17 mouse cellular contexts compared by ENCODE assay signal in the genomic region with DNA sequence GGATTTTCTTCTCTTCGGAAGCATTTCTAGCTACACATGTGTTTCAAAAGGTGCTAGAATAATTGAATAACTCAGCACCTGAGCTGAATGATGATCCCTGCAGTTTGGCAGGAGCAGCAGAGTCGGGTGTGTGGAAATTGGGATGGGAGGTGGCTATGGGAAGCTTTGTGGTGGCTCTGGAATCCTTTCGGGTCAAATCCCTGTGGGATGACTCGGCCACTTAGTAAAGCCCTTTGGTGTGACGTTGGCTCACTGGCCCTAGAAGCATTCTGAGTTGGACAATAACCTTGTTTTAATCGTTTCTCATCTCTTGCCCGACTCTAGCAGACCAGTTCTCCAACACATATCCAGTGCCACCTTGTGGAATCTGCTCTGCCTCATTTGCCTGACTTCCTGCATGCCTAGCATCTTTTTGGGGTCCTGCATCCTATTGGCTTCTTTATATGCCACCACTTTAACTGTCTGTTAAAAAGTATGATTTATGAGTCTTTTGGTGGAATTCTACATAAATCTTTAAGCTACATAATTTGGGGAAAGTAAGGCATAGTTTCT.
DNase-seq lines count a peak whose midpoint lies in the region; ATAC-seq and TF ChIP-seq lines count a peak whose summit lies in the region.
"Had no signal": no experiment of that assay in that cellular context is flagged by ENCODE, and none has a peak within 500 bp of the region (broad histone marks: within the 10 kb centered on the region; RNA-seq: fewer than 3 reads in every experiment).

No protein-coding gene starts in this region.

- H3K4me1 ChIP-seq in forebrain, embryonic 15.5 days, result no peaks in the 10 kb centered on the region
- peaks cover 8% of the 10 kb centered on the region; the same call in 1 of the 2 replicates for H3K4me1 ChIP-seq in forebrain, embryonic 12.5 days
- H3K4me1 ChIP-seq in kidney, postnatal 0 days (replicated peaks; ENCODE audit: insufficient read depth, low read length), result no peaks in the 10 kb centered on the region
- no peaks in the 10 kb centered on the region for H3K4me1 ChIP-seq in CH12.LX (ENCODE audit: control insufficient read depth in 1 of 2, insufficient read depth in 2 of 2)
- peaks cover 7% of the 10 kb centered on the region for H3K4me1 ChIP-seq in cortical plate, adult 2 months (ENCODE audit: control insufficient read depth, insufficient read depth, low read length)
- H3K4me1 ChIP-seq: liver, embryonic 13.5 days had no signal

- dilution Hi-C loops in CH12.LX (cut with MboI; ENCODE audit: extremely low pct_ligation_motif_present, extremely low pct_unique_long_range_greater_than_20kb, low sequenced_read_pairs), result no loop called here

- peak overlapping the region; percentile 17; the same call in 1 of the 2 replicates for H3K27ac ChIP-seq in forebrain, embryonic 15.5 days (replicated peaks)
- no peak overlapping the region for H3K27ac ChIP-seq in forebrain, embryonic 12.5 days
- H3K27ac ChIP-seq in kidney, postnatal 0 days, result no peak overlapping the region
- H3K27ac ChIP-seq in CH12.LX (ENCODE audit: insufficient read depth, low read depth), result no peak overlapping the region
- peak overlapping the region; percentile 43; the same call in 1 of the 2 replicates for H3K27ac ChIP-seq in cortical plate, adult 2 months (ENCODE audit: insufficient read depth, low read length)
- H3K27ac ChIP-seq: hindbrain, embryonic 15.5 days; kidney, embryonic 15.5 days; liver, embryonic 13.5 days; neural tube, embryonic 15.5 days had no signal

- no peak for TF ChIP-seq EP300 in CH12.LX (IDR thresholded peaks at IDR 0.05; ENCODE audit: low read length)

- peak; percentile 53 for TF ChIP-seq CTCF in kidney, postnatal 0 days (IDR thresholded peaks at IDR 0.05; ENCODE audit: low read depth)
- TF ChIP-seq CTCF in CH12.LX (conservative IDR thresholded peaks at IDR 0.05 in 1 of 2, IDR thresholded peaks at IDR 0.05 in 1 of 2; ENCODE audit: low read depth in 2 of 2, low read length in 2 of 2), result 0 out of 4 replicates have a peak, but pooled peaks of 1 of the 2 experiments have one; percentile 8
- 0 out of 2 replicates have a peak, but pooled peaks have one; percentile 41 for TF ChIP-seq CTCF in cortical plate, adult 2 months (IDR thresholded peaks at IDR 0.05; ENCODE audit: extremely low read depth, insufficient read depth, low read length)

- no peak for TF ChIP-seq POLR2A in CH12.LX (IDR thresholded peaks at IDR 0.05; ENCODE audit: low read depth, low read length)
- no peak for TF ChIP-seq POLR2A in cortical plate, adult 2 months (IDR thresholded peaks at IDR 0.05; ENCODE audit: extremely low read depth, insufficient read depth, low read length)

- no peaks in the 10 kb centered on the region for H3K9me3 ChIP-seq in forebrain, embryonic 15.5 days
- no peaks in the 10 kb centered on the region for H3K9me3 ChIP-seq in forebrain, embryonic 12.5 days
- no peaks in the 10 kb centered on the region for H3K9me3 ChIP-seq in kidney, postnatal 0 days (replicated peaks; ENCODE audit: low read length)
- no peaks in the 10 kb centered on the region for H3K9me3 ChIP-seq in CH12.LX (replicated peaks; ENCODE audit: low read length)
- H3K9me3 ChIP-seq: hindbrain, embryonic 15.5 days; kidney, embryonic 15.5 days; liver, embryonic 13.5 days; neural tube, embryonic 15.5 days had no signal

- H3K4me2 ChIP-seq in forebrain, embryonic 15.5 days (replicated peaks), result no peak overlapping the region
- no peak overlapping the region for H3K4me2 ChIP-seq in forebrain, embryonic 12.5 days
- H3K4me2 ChIP-seq in kidney, postnatal 0 days (ENCODE audit: low read length), result no peak overlapping the region
- H3K4me2 ChIP-seq in CH12.LX (ENCODE audit: insufficient read depth, low read depth, poor library complexity, severe bottlenecking), result no peak overlapping the region
- H3K4me2 ChIP-seq: hindbrain, embryonic 15.5 days; kidney, embryonic 15.5 days; liver, embryonic 13.5 days; neural tube, embryonic 15.5 days had no signal

- 61% methylated on average over 7 of the region's 7 CpGs for WGBS in forebrain, embryonic 15.5 days
- 62% methylated on average over 7 of the region's 7 CpGs for WGBS in forebrain, embryonic 12.5 days
- 47% methylated on average over 7 of the region's 7 CpGs for WGBS in kidney, postnatal 0 days

- DNase-seq in kidney, postnatal 0 days (ENCODE audit: low spot score), result no peak
- no peak for DNase-seq in kidney, postnatal 36 days
- DNase-seq in CH12.LX (ENCODE audit: extremely low read depth) (no peak), MN1 (ENCODE audit: low spot score) (no peak)
- DNase-seq: gastrocnemius, postnatal 25 days; left cerebral cortex, postnatal 4 days; liver, embryonic 13.5 days; lung, postnatal 10 days; retina, postnatal 1 day; thymus, postnatal 36 days had no signal

- peaks cover 30% of the 10 kb centered on the region for H3K36me3 ChIP-seq in forebrain, embryonic 15.5 days
- H3K36me3 ChIP-seq in forebrain, embryonic 12.5 days (replicated peaks), result peaks cover 53% of the 10 kb centered on the region
- no peaks in the 10 kb centered on the region for H3K36me3 ChIP-seq in kidney, postnatal 0 days (ENCODE audit: insufficient read depth, low read length)
- H3K36me3 ChIP-seq in CH12.LX (replicated peaks in 1 of 2; ENCODE audit: control insufficient read depth in 1 of 2, insufficient read depth in 1 of 2, low read length in 1 of 2), result no peaks in the 10 kb centered on the region
- H3K36me3 ChIP-seq: kidney, embryonic 15.5 days; liver, embryonic 13.5 days had no signal

- H3K79me2 ChIP-seq in CH12.LX (replicated peaks; ENCODE audit: control insufficient read depth, extremely low read depth, insufficient read depth, poor library complexity, severe bottlenecking), result no peaks in the 10 kb centered on the region

- ATAC-seq in forebrain, embryonic 15.5 days (replicated peaks), result no peak
- no peak for ATAC-seq in forebrain, embryonic 12.5 days (ENCODE audit: low FRiP score)
- ATAC-seq in kidney, postnatal 0 days (replicated peaks; ENCODE audit: low FRiP score, low read depth), result no peak
- ATAC-seq: CD4-positive, CD25-positive, alpha-beta regulatory T cell, adult 4 months had no signal

- H3K9ac ChIP-seq in forebrain, embryonic 15.5 days (replicated peaks), result no peak overlapping the region
- H3K9ac ChIP-seq in forebrain, embryonic 12.5 days, result no peak overlapping the region
- no peak overlapping the region for H3K9ac ChIP-seq in kidney, postnatal 0 days (ENCODE audit: low read depth, low read length)
- no peak overlapping the region for H3K9ac ChIP-seq in CH12.LX (ENCODE audit: insufficient read depth, low read depth)
- H3K9ac ChIP-seq: hindbrain, embryonic 15.5 days; kidney, embryonic 15.5 days; liver, embryonic 13.5 days; neural tube, embryonic 15.5 days had no signal

- H3K4me3 ChIP-seq in forebrain, embryonic 15.5 days, result no peak overlapping the region
- H3K4me3 ChIP-seq in forebrain, embryonic 12.5 days (replicated peaks), result no peak overlapping the region
- H3K4me3 ChIP-seq in kidney, postnatal 0 days (replicated peaks; ENCODE audit: low read depth, low read length), result no peak overlapping the region
- H3K4me3 ChIP-seq in CH12.LX (replicated peaks in 1 of 3; ENCODE audit: low read depth in 2 of 3, low read length in 2 of 3, poor library complexity in 1 of 3), result no peak overlapping the region
- H3K4me3 ChIP-seq in cortical plate, adult 2 months (ENCODE audit: insufficient read depth, low read length), result no peak overlapping the region
- H3K4me3 ChIP-seq: hindbrain, embryonic 15.5 days; kidney, embryonic 15.5 days; liver, embryonic 13.5 days; neural tube, embryonic 15.5 days had no signal

- no peaks in the 10 kb centered on the region for H3K27me3 ChIP-seq in forebrain, embryonic 15.5 days
- no peaks in the 10 kb centered on the region for H3K27me3 ChIP-seq in forebrain, embryonic 12.5 days
- H3K27me3 ChIP-seq in kidney, postnatal 0 days (ENCODE audit: insufficient read depth, low read length), result no peaks in the 10 kb centered on the region
- H3K27me3 ChIP-seq in CH12.LX (replicated peaks), result no peaks in the 10 kb centered on the region
- H3K27me3 ChIP-seq: hindbrain, embryonic 15.5 days; kidney, embryonic 15.5 days; liver, embryonic 13.5 days; neural tube, embryonic 15.5 days had no signal

- in situ Hi-C loops in CH12.LX (cut with MboI; ENCODE audit: low pct_ligation_motif_present, low pct_unique_long_range_greater_than_20kb, low sequenced_read_pairs), result loop anchor here (5.0 kb wide), 1 partner anchor 270 kb away; no protein-coding TSS in a partner anchor

- peak; percentile 2 for TF ChIP-seq RAD21 in CH12.LX (IDR thresholded peaks at IDR 0.05; ENCODE audit: low read depth, low read length)

TF ChIP-seq in CH12.LX, 34 proteins besides CTCF, POLR2A, EP300 and RAD21:
- TF ChIP-seq ZKSCAN1 (IDR thresholded peaks at IDR 0.05; ENCODE audit: borderline replicate concordance, low read depth, low read length), result no peak
- TF ChIP-seq UBTF (IDR thresholded peaks at IDR 0.05; ENCODE audit: low read depth, low read length), result no peak
- TF ChIP-seq MAZ (IDR thresholded peaks at IDR 0.05; ENCODE audit: low read depth, low read length), result no peak
- no peak for TF ChIP-seq JUN (IDR thresholded peaks at IDR 0.05; ENCODE audit: insufficient read depth, low read depth, low read length)
- TF ChIP-seq BHLHE40 (IDR thresholded peaks at IDR 0.05; ENCODE audit: low read depth, low read length), result no peak
- TF ChIP-seq ZMIZ1 (IDR thresholded peaks at IDR 0.05; ENCODE audit: low read depth, low read length), result no peak
- no peak for TF ChIP-seq NRF1 (IDR thresholded peaks at IDR 0.05; ENCODE audit: low read depth, low read length)
- TF ChIP-seq MAX (IDR thresholded peaks at IDR 0.05; ENCODE audit: low read length), result no peak
- TF ChIP-seq MYC (IDR thresholded peaks at IDR 0.05; ENCODE audit: low read depth, low read length), result no peak
- TF ChIP-seq MEF2A (IDR thresholded peaks at IDR 0.05; ENCODE audit: borderline replicate concordance, low read depth, low read length), result no peak
- TF ChIP-seq MXI1 (IDR thresholded peaks at IDR 0.05; ENCODE audit: low read depth, low read length), result no peak
- no peak for TF ChIP-seq JUND (conservative IDR thresholded peaks at IDR 0.05; ENCODE audit: low read depth, low read length)
TF ChIP-seq in CH12.LX: peak in this region for 0.

Comparison
In these comparisons a context has a peak if more than half of its experiments do, and no peak if none do; other contexts are left out.
1. H3K27ac ChIP-seq: peak in forebrain, embryonic 15.5 days (single experiment) and cortical plate, adult 2 months (single experiment); none in forebrain, embryonic 12.5 days (single experiment), kidney, postnatal 0 days (single experiment) and CH12.LX (single experiment).